Mouse (Mus musculus) intestine, postnatal 0 days (tissue): ENCODE measurements around the gene Qpctl. TPM values are rescaled to one million over a fixed set of nuclear protein-coding genes. Genes with fewer than 3 reads are reported as not detected.
"Not testable (repeated sequence)": the region's sequence is repeated elsewhere in the genome, so short reads cannot be mapped to it uniquely, and the experiment has no call there.

Source experiments
- ATAC-seq: fragments of 200-750 bp; cut with Nextera tagmentation; 2 replicates; pipeline ENCODE4 v1.8.0; 2017; ENCODE audit warnings: mild to moderate bottlenecking, moderate TSS enrichment, moderate library complexity
- H3K27ac ChIP-seq: fragments of 300-500 bp; sonication (generic); 2 replicates; pipeline ENCODE4 v1.5.1; 2014; ENCODE audit warnings: mild to moderate bottlenecking, low read depth, low read length, moderate library complexity
- H3K27me3 ChIP-seq: fragments of 300-500 bp; sonication (generic); replicated peaks from 2 replicates; pipeline ENCODE4 v1.6.1; 2014; ENCODE audit warnings: low read length, mixed read lengths; ENCODE audit not compliant: control insufficient read depth, insufficient read depth
- H3K36me3 ChIP-seq: fragments of 300-500 bp; sonication (generic); 2 replicates; pipeline ENCODE4 v1.6.1; 2014; ENCODE audit warnings: mild to moderate bottlenecking, moderate library complexity; ENCODE audit not compliant: control insufficient read depth, insufficient read depth
- H3K4me1 ChIP-seq: fragments of 300-500 bp; sonication (generic); replicated peaks from 2 replicates; pipeline ENCODE4 v1.6.1; 2014; ENCODE audit warnings: antibody characterized with exemption, low read length, mixed read lengths; ENCODE audit not compliant: control insufficient read depth, insufficient read depth
- H3K4me2 ChIP-seq: fragments of 300-500 bp; sonication (generic); replicated peaks from 2 replicates; pipeline ENCODE4 v1.6.1; 2014; ENCODE audit warnings: low read depth, mild to moderate bottlenecking, moderate library complexity
- H3K4me3 ChIP-seq: fragments of 300-500 bp; sonication (generic); 2 replicates; pipeline ENCODE4 v1.5.1; 2014; ENCODE audit warnings: low read depth, low read length
- H3K9ac ChIP-seq: fragments of 300-500 bp; sonication (generic); 2 replicates; pipeline ENCODE4 v1.6.1; 2014; ENCODE audit warnings: mild to moderate bottlenecking, low read depth, low read length
- H3K9me3 ChIP-seq: fragments of 300-500 bp; sonication (generic); 2 replicates; pipeline ENCODE4 v1.6.1; 2016; ENCODE audit warnings: mixed run types; ENCODE audit not compliant: control insufficient read depth
- CTCF ChIP-seq: sonication (generic); IDR thresholded peaks from 2 replicates; pipeline ENCODE4 v1.5.1; 2016; ENCODE audit warnings: low read depth, mild to moderate bottlenecking, control low read depth, antibody characterized with exemption, moderate library complexity
- WGBS: fragments of 180-500 bp; shearing (Covaris S2); extraction: QIAGEN DNeasy Blood & Tissue Kit; methylation state at CpG from one replicate; pipeline ENCODE4 v1.1.7; 2014; 5-methylcytosine and 5-hydroxymethylcytosine counted together
- polyA plus RNA-seq: library from polyadenylated mRNA; unstranded; fragments of >200 nt; fragmentation: Nextera tagmentation; extraction: Ambion mirVana; gene quantifications from 2 replicates; pipeline ENCODE4 v1.2.1, GENCODE M21; 2015

The Qpctl gene
- polyA plus RNA-seq, 1 experiment from 2014 or later, result 7.3 TPM

- H3K9ac ChIP-seq, result peak overlapping the region; percentile 40
- peaks cover 8% of the 10 kb centered on the region; the same call in 1 of the 2 replicates for H3K27me3 ChIP-seq
- 0 out of 2 replicates have a peak, but pooled peaks cover under 1% of the 10 kb centered on the region for H3K36me3 ChIP-seq
- ATAC-seq, result 0 out of 2 replicates have a peak, but pooled peaks have one; percentile 14
- peaks cover 20% of the 10 kb centered on the region for H3K4me1 ChIP-seq
- no peaks in the 10 kb centered on the region for H3K9me3 ChIP-seq
- H3K4me2 ChIP-seq, result peak overlapping the region; percentile 87
- peak overlapping the region; percentile 43 for H3K4me3 ChIP-seq
- H3K27ac ChIP-seq, result no peak overlapping the region
- under 1% methylated on average over 20 of the region's 20 CpGs for WGBS
- no peak for TF ChIP-seq CTCF
Observed at GRCm38 (mm10) chr7:19160115-19160514, 11.0 kb upstream of the Qpctl start.

GRCm38 (mm10) chr7:19159411-19159810, 10.3 kb upstream of the Qpctl start:
- H3K4me3 ChIP-seq, result peak overlapping the region; percentile 43; the same call in 1 of the 2 replicates
- 0 out of 2 replicates have a peak overlapping the region, but pooled peaks have one; percentile 7 for H3K9ac ChIP-seq

GRCm38 (mm10) chr7:19158601-19159000, 9.5 kb upstream of the Qpctl start:
- Histone ChIP-seq H3K36me3 (peaks cover 9% of the 10 kb centered on the region), H3K9ac (no peak overlapping the region), H3K27me3 (peaks cover 8% of the 10 kb centered on the region; the same call in 1 of the 2 replicates), H3K9me3 (no peaks in the 10 kb centered on the region), H3K4me2 (no peak overlapping the region), H3K27ac (no peak overlapping the region), H3K4me1 (peaks cover 8% of the 10 kb centered on the region; the same call in 1 of the 2 replicates), H3K4me3 (no peak overlapping the region)
- WGBS, result 72% methylated on average over 11 of the region's 11 CpGs
- ATAC-seq, result no peak
- TF ChIP-seq CTCF, result no peak

More at GRCm38 (mm10) chr7:19159411-19159810, 10.3 kb upstream of the Qpctl start:
- Histone ChIP-seq H3K9me3 (no peaks in the 10 kb centered on the region), H3K4me2 (peak overlapping the region; percentile 87), H3K4me1 (peaks cover 16% of the 10 kb centered on the region), H3K27ac (no peak overlapping the region), H3K27me3 (peaks cover 8% of the 10 kb centered on the region; the same call in 1 of the 2 replicates), H3K36me3 (peaks cover 7% of the 10 kb centered on the region; the same call in 1 of the 2 replicates)
- no peak for ATAC-seq
- WGBS, result 10% methylated on average over 18 of the region's 18 CpGs
- no peak for TF ChIP-seq CTCF

- TF ChIP-seq CTCF, result peak; percentile 100
- WGBS, result 4% methylated on average over 30 of the region's 30 CpGs
- H3K4me3 ChIP-seq, result no peak overlapping the region
- H3K9ac ChIP-seq, result peak overlapping the region; percentile 40
- H3K27me3 ChIP-seq, result peaks cover 8% of the 10 kb centered on the region; the same call in 1 of the 2 replicates
- no peak overlapping the region for H3K27ac ChIP-seq
- H3K36me3 ChIP-seq, result peaks cover 22% of the 10 kb centered on the region
- ATAC-seq, result peak; percentile 70
- no peaks in the 10 kb centered on the region for H3K9me3 ChIP-seq
- H3K4me1 ChIP-seq, result 0 out of 2 replicates have a peak, but pooled peaks cover 6% of the 10 kb centered on the region
- peak overlapping the region; percentile 54 for H3K4me2 ChIP-seq
Observed at GRCm38 (mm10) chr7:19157160-19157800, 8.2 kb upstream of the Qpctl start.

GRCm38 (mm10) chr7:19155825-19156475, 6.9 kb upstream of the Qpctl start:
- peak; percentile 71 for TF ChIP-seq CTCF
- no peak overlapping the region for H3K4me3 ChIP-seq
- H3K36me3 ChIP-seq, result peaks cover 27% of the 10 kb centered on the region
- H3K4me1 ChIP-seq, result 0 out of 2 replicates have a peak, but pooled peaks cover 6% of the 10 kb centered on the region
- no peak overlapping the region; the same call in 1 of the 2 replicates for H3K9ac ChIP-seq
- peaks cover 8% of the 10 kb centered on the region; the same call in 1 of the 2 replicates for H3K27me3 ChIP-seq
- H3K4me2 ChIP-seq, result 0 out of 2 replicates have a peak overlapping the region, but pooled peaks have one; percentile 4
- no peaks in the 10 kb centered on the region for H3K9me3 ChIP-seq
- peak overlapping the region; percentile 15; the same call in 1 of the 2 replicates for H3K27ac ChIP-seq
- WGBS, result 31% methylated on average over 13 of the region's 13 CpGs
- peak; percentile 73 for ATAC-seq

- no peak overlapping the region for H3K4me2 ChIP-seq
- H3K27me3 ChIP-seq, result peaks cover 3% of the 10 kb centered on the region; the same call in 1 of the 2 replicates
- TF ChIP-seq CTCF, result no peak
- no peak overlapping the region for H3K9ac ChIP-seq
- H3K9me3 ChIP-seq, result no peaks in the 10 kb centered on the region
- 77% methylated on average over 8 of the region's 8 CpGs for WGBS
- no peak for ATAC-seq
- H3K4me1 ChIP-seq, result 0 out of 2 replicates have a peak, but pooled peaks cover 8% of the 10 kb centered on the region
- H3K36me3 ChIP-seq, result peaks cover 27% of the 10 kb centered on the region
- H3K27ac ChIP-seq, result no peak overlapping the region
- H3K4me3 ChIP-seq, result no peak overlapping the region
Observed at GRCm38 (mm10) chr7:19154796-19155195, 5.7 kb upstream of the Qpctl start.

- H3K4me1 ChIP-seq, H3K4me3 ChIP-seq, H3K27me3 ChIP-seq, H3K9ac ChIP-seq, H3K27ac ChIP-seq, H3K4me2 ChIP-seq, H3K9me3 ChIP-seq, ATAC-seq: not testable (repeated sequence)
- 86% methylated on average over 10 of the region's 10 CpGs for WGBS
- H3K36me3 ChIP-seq, result peaks cover 27% of the 10 kb centered on the region
Observed at GRCm38 (mm10) chr7:19151121-19151520, 2.0 kb upstream of the Qpctl start.
